Mouse (Mus musculus): ENCODE data around the gene Akap17b.

Akap17b gene

DNA sequence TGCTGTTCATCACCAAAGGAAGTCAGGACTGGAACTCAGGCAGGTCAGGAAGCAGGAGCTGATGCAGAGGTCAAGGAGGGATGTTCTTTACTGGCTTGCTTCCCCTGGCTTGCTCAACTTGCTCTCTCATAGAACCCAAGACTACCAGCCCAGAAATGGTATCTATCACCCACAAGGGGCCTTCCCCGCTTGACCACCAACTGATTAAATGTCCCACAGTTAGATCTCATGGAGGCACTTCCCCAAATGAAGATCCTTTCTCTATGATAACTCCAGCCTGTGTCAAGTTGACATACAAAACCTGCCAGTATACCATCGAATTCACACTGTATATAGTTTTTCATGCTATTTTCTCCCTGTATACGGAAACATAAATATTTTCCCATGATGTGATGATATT, 49.9 kb downstream of the Akap17b start:
- no peak for TF ChIP-seq GATA4 (IDR thresholded peaks at IDR 0.05; ENCODE audit: insufficient replicate concordance, low read length)

DNA sequence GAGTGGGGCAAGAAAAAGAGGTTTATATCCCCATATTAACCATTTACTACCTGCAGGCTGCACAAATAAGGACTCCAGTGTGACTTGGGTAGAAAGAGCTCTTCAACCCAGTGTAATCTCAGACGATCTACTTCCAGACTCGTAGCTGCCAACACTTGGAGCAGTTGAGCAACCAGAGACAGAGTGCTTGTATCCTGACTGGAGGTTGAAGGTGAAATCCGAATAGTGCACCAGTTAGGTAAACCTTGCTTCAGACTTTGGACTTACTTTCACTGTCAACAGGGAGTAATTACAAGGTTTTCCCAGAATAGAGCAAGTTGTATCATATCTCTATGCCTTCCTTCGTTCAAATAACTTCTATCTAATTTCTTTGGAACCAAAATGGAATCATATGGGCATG, 53.7 kb downstream of the Akap17b start:
- TF ChIP-seq GATA4 (IDR thresholded peaks at IDR 0.05; ENCODE audit: insufficient replicate concordance, low read length) = 0 out of 2 replicates have a peak, but pooled peaks have one; percentile 19

DNA sequence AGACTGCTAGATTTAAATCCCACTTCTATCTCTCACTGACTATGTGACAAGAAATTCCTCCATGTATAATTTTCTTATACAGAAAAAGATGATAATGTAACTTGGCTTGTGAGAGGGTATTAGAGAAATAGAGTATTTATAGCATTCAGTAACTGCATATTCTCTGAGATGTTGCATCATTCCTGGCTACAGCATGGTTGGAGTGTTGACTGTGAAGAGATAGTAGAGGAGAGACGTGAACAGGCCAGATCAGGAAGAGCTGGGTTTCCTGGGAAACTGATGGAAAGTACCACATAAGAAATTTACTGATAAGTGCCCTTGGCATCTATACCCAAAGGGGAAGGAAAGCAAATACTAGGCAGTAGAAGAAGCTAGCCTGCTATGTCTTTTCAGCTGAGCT, 54.1 kb downstream of the Akap17b start:
- TF ChIP-seq GATA4 (IDR thresholded peaks at IDR 0.05; ENCODE audit: insufficient replicate concordance, low read length) = no peak

DNA sequence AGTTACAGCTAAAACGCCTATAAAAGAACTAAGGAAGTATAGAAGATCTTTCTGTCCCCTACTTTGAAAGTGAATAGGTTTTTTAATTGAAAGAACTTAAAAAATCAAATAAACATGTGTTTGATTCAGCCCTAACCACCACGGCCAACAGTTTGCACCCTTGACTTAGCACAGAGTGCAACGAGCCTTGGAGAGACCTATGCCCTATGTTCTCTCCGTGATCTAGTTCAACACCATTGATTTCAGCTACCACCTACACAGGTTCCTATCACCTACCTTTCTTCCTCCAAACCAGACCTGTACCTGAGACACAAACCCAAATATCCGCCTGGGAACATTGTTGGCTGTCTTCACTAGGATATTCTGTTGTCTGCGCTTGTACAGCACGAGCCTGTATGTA, 54.9 kb downstream of the Akap17b start:
- no peak for TF ChIP-seq GATA4 (IDR thresholded peaks at IDR 0.05; ENCODE audit: insufficient replicate concordance, low read length)

DNA sequence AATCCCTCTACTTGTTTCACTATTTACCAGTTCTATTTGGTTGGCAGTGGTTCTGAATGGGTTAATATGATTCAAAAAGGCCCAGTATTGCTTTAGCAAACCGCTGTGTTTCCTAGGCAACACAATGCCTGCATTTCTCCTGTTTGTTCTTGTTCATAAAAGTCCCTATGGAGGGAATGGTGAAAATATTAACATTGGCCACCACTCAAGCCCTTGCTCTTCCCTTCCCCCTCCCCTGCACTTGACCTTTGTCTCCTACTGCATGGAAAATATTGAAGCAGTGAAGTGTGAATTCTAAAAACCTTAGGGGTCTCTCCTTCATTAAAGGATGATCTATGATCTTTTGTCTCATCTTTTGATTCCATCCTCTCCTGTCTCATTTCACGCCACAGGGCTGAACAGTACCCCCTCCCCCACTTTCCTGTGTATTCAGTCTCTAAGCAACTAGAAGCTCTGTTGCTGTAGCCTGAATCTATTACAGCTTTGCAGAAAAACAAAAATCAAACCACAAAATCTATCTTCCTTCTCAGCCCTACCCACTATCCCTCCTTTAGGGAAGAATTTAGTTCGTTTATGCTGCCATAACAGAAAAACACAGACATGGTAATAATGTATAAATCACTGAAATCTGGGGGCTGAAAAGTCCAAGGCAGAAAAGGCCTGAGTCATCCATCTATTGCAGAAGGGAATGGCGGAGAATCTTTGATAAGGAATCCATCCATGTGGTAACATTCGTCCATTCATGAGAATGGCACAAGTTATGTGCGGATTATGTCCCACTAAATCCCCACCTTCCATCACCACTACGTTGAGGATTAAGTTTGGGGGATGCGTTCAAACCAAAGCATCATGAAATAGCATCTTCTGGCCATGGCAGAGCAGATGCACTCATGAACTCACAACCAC, 57.6 kb downstream of the Akap17b start:
- no peak for TF ChIP-seq GATA4 (IDR thresholded peaks at IDR 0.05; ENCODE audit: insufficient replicate concordance, low read length)

DNA sequence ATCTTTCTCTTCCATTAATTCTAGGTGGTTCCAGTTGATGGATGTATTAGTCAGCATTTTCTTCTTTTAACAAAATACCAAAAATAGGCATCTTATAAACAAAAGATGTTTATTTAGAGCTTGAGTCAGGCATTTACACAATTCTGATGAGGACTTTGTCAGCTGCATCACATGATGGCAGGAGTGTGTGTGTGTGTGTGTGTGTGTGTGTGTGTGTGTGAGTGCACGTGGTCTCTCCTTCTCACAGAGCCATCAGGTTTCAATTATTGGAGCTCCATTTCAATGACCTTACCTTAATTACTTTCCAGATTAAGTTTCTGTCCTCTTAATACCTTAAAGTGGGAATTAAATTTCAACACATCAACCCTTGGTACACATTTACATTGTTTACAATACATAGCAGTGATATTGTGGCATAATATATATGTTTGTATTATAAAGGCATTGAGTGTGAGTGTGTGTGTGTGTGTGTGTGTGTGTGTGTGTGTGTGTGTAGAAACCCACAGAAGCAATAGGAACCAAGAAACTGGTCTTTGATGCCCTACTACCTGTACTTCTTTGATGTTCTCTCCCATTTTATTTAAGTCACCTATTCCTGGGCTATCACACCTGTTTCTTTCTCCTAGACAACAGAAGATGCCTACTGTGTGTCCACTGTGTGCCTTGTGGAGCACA, 58.4 kb downstream of the Akap17b start:
- no peak for TF ChIP-seq GATA4 (IDR thresholded peaks at IDR 0.05; ENCODE audit: insufficient replicate concordance, low read length)

DNA sequence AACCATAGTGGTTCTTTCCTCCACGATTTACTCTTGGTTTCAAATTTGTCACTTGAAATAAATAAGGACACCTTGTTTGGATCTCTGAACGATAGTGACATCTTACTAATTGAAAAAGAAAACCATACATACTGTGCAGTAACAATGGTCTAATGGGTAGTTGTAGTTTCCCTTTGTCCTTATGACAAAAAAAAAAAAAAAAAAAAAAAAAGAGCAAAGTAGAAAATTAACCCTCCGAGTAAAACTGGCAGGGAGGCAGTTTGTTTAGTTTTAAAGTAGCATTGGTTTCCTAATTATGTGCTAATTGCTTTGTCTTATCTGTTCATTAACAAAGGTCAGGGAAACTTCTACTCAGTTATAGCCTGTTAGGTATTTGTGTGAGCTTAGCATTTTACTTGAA, 83.1 kb downstream of the Akap17b start:
- no peak for TF ChIP-seq GATA4 (IDR thresholded peaks at IDR 0.05; ENCODE audit: insufficient replicate concordance, low read length)

DNA sequence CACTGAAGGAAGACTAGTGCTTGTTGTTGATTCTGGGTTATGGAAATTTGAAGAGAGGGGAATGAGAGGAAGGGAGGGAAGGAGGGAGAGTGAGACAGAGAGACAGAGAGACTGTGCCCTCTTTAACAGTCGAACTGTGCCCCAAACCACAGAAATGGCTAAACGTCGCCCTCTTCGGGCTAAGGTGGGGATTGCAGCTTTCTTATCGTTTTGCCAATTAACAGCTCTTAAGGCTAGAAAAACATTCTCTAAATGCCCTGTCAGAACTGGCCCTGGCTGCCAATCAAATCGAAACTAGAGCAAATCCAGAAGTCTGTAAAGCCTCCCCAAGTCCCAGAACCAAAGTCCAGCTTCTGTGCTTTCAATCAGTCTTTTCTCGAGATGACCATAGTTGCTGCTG, 83.5 kb downstream of the Akap17b start:
- TF ChIP-seq GATA4 (IDR thresholded peaks at IDR 0.05; ENCODE audit: insufficient replicate concordance, low read length) = no peak

DNA sequence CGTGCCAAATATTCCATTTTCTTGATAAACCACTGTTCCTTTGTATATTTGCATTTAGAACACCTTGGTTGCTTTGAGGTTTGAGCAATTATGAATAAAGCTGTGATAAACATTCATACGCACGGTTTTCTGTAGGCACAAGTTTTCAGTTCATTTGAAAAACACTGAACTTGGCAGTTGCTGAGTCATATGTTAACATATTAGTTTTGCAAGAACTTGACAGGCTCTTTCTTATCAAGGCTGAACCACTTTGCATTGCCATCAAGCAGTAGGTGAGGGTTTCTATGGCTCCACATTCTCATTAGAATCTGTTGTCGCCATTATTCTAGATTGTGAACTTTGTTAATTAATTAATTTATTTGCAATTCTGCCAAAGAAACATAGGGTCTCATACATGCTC, 85.0 kb downstream of the Akap17b start:
- no peak for TF ChIP-seq GATA4 (IDR thresholded peaks at IDR 0.05; ENCODE audit: insufficient replicate concordance, low read length)

Measured in liver, adult (tissue).